Mouse (Mus musculus): Measurements from ENCODE around the gene Sla2.

- TF ChIP-seq CTCF (IDR thresholded peaks at IDR 0.05; ENCODE audit: borderline replicate concordance, extremely low read depth, insufficient read depth, insufficient read length) (no peak), POLR2A (IDR thresholded peaks at IDR 0.05; ENCODE audit: borderline replicate concordance, extremely low read depth, insufficient read depth, insufficient read length, poor library complexity, severe bottlenecking) (no peak)
These were observed 16.4 kb upstream of the Sla2 start for GRCm38 (mm10) chr2:156903367-156903766.
